Comparison of ENCODE assay signal across 8 mouse cellular contexts in genomic region chr8:110217198-110217597, GRCm38 (mm10). TPM values are rescaled to one million over a fixed set of nuclear protein-coding genes. Genes with fewer than 3 reads are reported as not detected.
A peak's percentile ranks its signal among the peaks of the same experiment; 100 is the strongest.
DNase-seq lines count a peak whose midpoint lies in the region; ATAC-seq and TF ChIP-seq lines count a peak whose summit lies in the region.

No protein-coding gene starts in this region.

- H3K36me3 ChIP-seq in heart, embryonic 13.5 days = peaks cover 14% of the 10 kb centered on the region
- H3K36me3 ChIP-seq in ES-E14 (ENCODE audit: control insufficient read depth, insufficient read depth, low read length, poor library complexity, severe bottlenecking) = peaks cover 6% of the 10 kb centered on the region; the same call in 1 of the 2 replicates
- peaks cover 7% of the 10 kb centered on the region; the same call in 1 of the 2 replicates for H3K36me3 ChIP-seq in forebrain, embryonic 11.5 days (ENCODE audit: control insufficient read depth, insufficient read depth, low read length)
- peaks cover 15% of the 10 kb centered on the region for H3K36me3 ChIP-seq in limb, embryonic 13.5 days
- peaks cover 7% of the 10 kb centered on the region for H3K36me3 ChIP-seq in stomach, embryonic 14.5 days (ENCODE audit: control insufficient read depth, insufficient read depth, low read length)

- no peaks in the 10 kb centered on the region for H3K9me3 ChIP-seq in heart, embryonic 13.5 days
- no peaks in the 10 kb centered on the region for H3K9me3 ChIP-seq in ES-E14 (ENCODE audit: control insufficient read depth, insufficient read depth, low read depth, low read length)
- no peaks in the 10 kb centered on the region for H3K9me3 ChIP-seq in forebrain, embryonic 11.5 days (ENCODE audit: control insufficient read depth, low read length)
- no peaks in the 10 kb centered on the region for H3K9me3 ChIP-seq in limb, embryonic 13.5 days
- no peaks in the 10 kb centered on the region for H3K9me3 ChIP-seq in stomach, embryonic 14.5 days (ENCODE audit: control insufficient read depth, low read depth, low read length)

- peak overlapping the region; percentile 79 for H3K4me3 ChIP-seq in heart, embryonic 13.5 days
- 0 out of 4 replicates have a peak overlapping the region, but pooled peaks have one; percentile 9 to 62 for H3K4me3 ChIP-seq in ES-E14 (ENCODE audit: insufficient read depth in 1 of 2, low read depth in 1 of 2, low read length in 2 of 2, poor library complexity in 1 of 2, severe bottlenecking in 1 of 2)
- H3K4me3 ChIP-seq in forebrain, embryonic 11.5 days (ENCODE audit: low read depth, low read length) = peak overlapping the region; percentile 46; the same call in 1 of the 2 replicates
- H3K4me3 ChIP-seq in limb, embryonic 13.5 days = peak overlapping the region; percentile 61
- peak overlapping the region; percentile 55 for H3K4me3 ChIP-seq in stomach, embryonic 14.5 days (ENCODE audit: low read depth, low read length)

- in situ Hi-C loops in ES-E14 (cut with MboI; ENCODE audit: low sequenced_read_pairs in 2 of 2, unreplicated experiment in 2 of 2) = no loop called here

- peaks cover 13% of the 10 kb centered on the region for H3K4me1 ChIP-seq in heart, embryonic 13.5 days
- H3K4me1 ChIP-seq in ES-E14 (ENCODE audit: control insufficient read depth in 2 of 2, insufficient read depth in 2 of 2, low read length in 2 of 2, poor library complexity in 1 of 2) = no peaks in the 10 kb centered on the region; a peak in 1 of 4 replicates
- H3K4me1 ChIP-seq in forebrain, embryonic 11.5 days (replicated peaks; ENCODE audit: control insufficient read depth, insufficient read depth, low read length) = no peaks in the 10 kb centered on the region
- peaks cover 12% of the 10 kb centered on the region for H3K4me1 ChIP-seq in limb, embryonic 13.5 days
- H3K4me1 ChIP-seq in stomach, embryonic 14.5 days (ENCODE audit: control insufficient read depth, insufficient read depth, low read length) = peaks cover 5% of the 10 kb centered on the region; the same call in 1 of the 2 replicates

- no peak for ATAC-seq in heart, embryonic 13.5 days (ENCODE audit: extremely low read depth, insufficient number of reproducible peaks, low FRiP score, low TSS enrichment)
- peak; percentile 35 for ATAC-seq in forebrain, embryonic 11.5 days (replicated peaks; ENCODE audit: low FRiP score)
- ATAC-seq in limb, embryonic 13.5 days (ENCODE audit: low FRiP score, low read depth) = peak; percentile 26; the same call in 1 of the 2 replicates
- 0 out of 2 replicates have a peak, but pooled peaks have one; percentile 4 for ATAC-seq in stomach, embryonic 14.5 days (ENCODE audit: insufficient number of reproducible peaks, insufficient read depth, low FRiP score, low read depth)

- 31% methylated on average over 5 of the region's 5 CpGs for WGBS in heart, embryonic 13.5 days
- WGBS in forebrain, embryonic 11.5 days = 34% methylated on average over 5 of the region's 5 CpGs
- 30% methylated on average over 5 of the region's 5 CpGs for WGBS in limb, embryonic 13.5 days
- 30% methylated on average over 5 of the region's 5 CpGs for WGBS in stomach, embryonic 14.5 days

- no peak for DNase-seq in heart, adult 18-20 months
- DNase-seq in ES-E14 (ENCODE audit: low read depth, low spot score) = no peak
- DNase-seq in forebrain, embryonic 11.5 days (ENCODE audit: low spot score) = no peak
- DNase-seq in natural killer cell, adult 2 months (ENCODE audit: low spot score in 2 of 2) = no peak
- DNase-seq in ovary, adult 18-20 months (ENCODE audit: low spot score) = no peak

- peak overlapping the region; percentile 17; the same call in 1 of the 2 replicates for H3K9ac ChIP-seq in heart, embryonic 13.5 days
- no peak overlapping the region for H3K9ac ChIP-seq in ES-E14 (ENCODE audit: insufficient read depth, low read depth, low read length, poor library complexity, severe bottlenecking)
- no peak overlapping the region for H3K9ac ChIP-seq in forebrain, embryonic 11.5 days (ENCODE audit: low read length)
- H3K9ac ChIP-seq in limb, embryonic 13.5 days = no peak overlapping the region
- no peak overlapping the region for H3K9ac ChIP-seq in stomach, embryonic 14.5 days (replicated peaks; ENCODE audit: low read depth, low read length)

- H3K27ac ChIP-seq in heart, embryonic 13.5 days (replicated peaks) = no peak overlapping the region
- no peak overlapping the region for H3K27ac ChIP-seq in ES-E14 (ENCODE audit: insufficient read depth, low read depth, low read length, poor library complexity, severe bottlenecking)
- no peak overlapping the region for H3K27ac ChIP-seq in forebrain, embryonic 11.5 days (ENCODE audit: low read depth, low read length)
- H3K27ac ChIP-seq in limb, embryonic 13.5 days = no peak overlapping the region
- H3K27ac ChIP-seq in stomach, embryonic 14.5 days (ENCODE audit: low read length) = no peak overlapping the region

- H3K4me2 ChIP-seq in heart, embryonic 13.5 days = peak overlapping the region; percentile 85
- peak overlapping the region; percentile 68 for H3K4me2 ChIP-seq in forebrain, embryonic 11.5 days (ENCODE audit: low read depth, low read length, severe bottlenecking)
- peak overlapping the region; percentile 76 for H3K4me2 ChIP-seq in limb, embryonic 13.5 days (replicated peaks)
- H3K4me2 ChIP-seq in stomach, embryonic 14.5 days (replicated peaks; ENCODE audit: low read depth, low read length) = peak overlapping the region; percentile 68

- peaks cover 5% of the 10 kb centered on the region; the same call in 1 of the 2 replicates for H3K27me3 ChIP-seq in heart, embryonic 13.5 days (replicated peaks)
- no peaks in the 10 kb centered on the region for H3K27me3 ChIP-seq in forebrain, embryonic 11.5 days (ENCODE audit: control insufficient read depth, insufficient read depth, low read length)
- H3K27me3 ChIP-seq in limb, embryonic 13.5 days = no peaks in the 10 kb centered on the region
- H3K27me3 ChIP-seq in stomach, embryonic 14.5 days (ENCODE audit: control insufficient read depth, insufficient read depth, low read length) = no peaks in the 10 kb centered on the region

TF ChIP-seq in ES-E14, 5 proteins besides CTCF, POLR2A, EP300 and RAD21:
- TF ChIP-seq CHD2 (IDR thresholded peaks at IDR 0.05; ENCODE audit: low read depth, low read length) = no peak
- no peak for TF ChIP-seq ZNF384 (IDR thresholded peaks at IDR 0.05; ENCODE audit: low read depth, low read length)
- no peak for TF ChIP-seq MAFK (IDR thresholded peaks at IDR 0.05; ENCODE audit: insufficient read depth, low read depth, low read length)
- TF ChIP-seq ZC3H11A (IDR thresholded peaks at IDR 0.05; ENCODE audit: borderline replicate concordance, low read depth, low read length) = no peak

RNA-seq across cellular contexts. Expression of gene Cmtr2, which starts 1.7 kb away (rescaled TPM):
- polyA plus RNA-seq in heart, embryonic 13.5 days (2015; fragmentation: Nextera tagmentation; extraction: Ambion mirVana) = 5.1 and 5.4 TPM in 2 replicates
- 1 to 10 TPM; 2.4 to 3.3 TPM for total RNA-seq in heart, adult 18-20 months (2021)
- total RNA-seq in ES-E14 (2012; rRNA removed) = 4.9 and 6.5 TPM in 2 replicates
- 10.4 and 12.1 TPM in 2 replicates for polyA plus RNA-seq in forebrain, embryonic 11.5 days (2014; fragmentation: Nextera tagmentation; extraction: Ambion mirVana)
- polyA plus RNA-seq in limb, embryonic 13.5 days (2015; fragmentation: Nextera tagmentation; extraction: Ambion mirVana) = 7.6 and 8.0 TPM in 2 replicates
- 7.2 and 8.8 TPM in 2 replicates for polyA plus RNA-seq in stomach, embryonic 14.5 days (2014; fragmentation: Nextera tagmentation; extraction: Ambion mirVana)

RNA-seq across cellular contexts. Expression of gene Calb2, which starts 49.2 kb away (rescaled TPM):
- 2.2 and 2.8 TPM in 2 replicates for polyA plus RNA-seq in heart, embryonic 13.5 days (2015; fragmentation: Nextera tagmentation; extraction: Ambion mirVana)
- total RNA-seq in heart, adult 18-20 months (2021) = not detected
- total RNA-seq in ES-E14 (2012; rRNA removed) = 2.8 and 3.2 TPM in 2 replicates
- polyA plus RNA-seq in forebrain, embryonic 11.5 days (2014; fragmentation: Nextera tagmentation; extraction: Ambion mirVana) = 29.0 and 29.4 TPM in 2 replicates
- 4.0 and 4.1 TPM in 2 replicates for polyA plus RNA-seq in limb, embryonic 13.5 days (2015; fragmentation: Nextera tagmentation; extraction: Ambion mirVana)
- polyA plus RNA-seq in stomach, embryonic 14.5 days (2014; fragmentation: Nextera tagmentation; extraction: Ambion mirVana) = not detected in 2 replicates

RNA-seq across cellular contexts. Expression of gene Hydin, which starts 49.6 kb away (rescaled TPM):
- polyA plus RNA-seq in heart, embryonic 13.5 days (2015; fragmentation: Nextera tagmentation; extraction: Ambion mirVana) = 0.20 and 0.21 TPM in 2 replicates
- under 1 TPM; 0.07 to 0.36 TPM for total RNA-seq in heart, adult 18-20 months (2021)
- total RNA-seq in ES-E14 (2012; rRNA removed) = 0.79 and 1.0 TPM in 2 replicates
- 0.05 and 0.15 TPM in 2 replicates for polyA plus RNA-seq in forebrain, embryonic 11.5 days (2014; fragmentation: Nextera tagmentation; extraction: Ambion mirVana)
- polyA plus RNA-seq in limb, embryonic 13.5 days (2015; fragmentation: Nextera tagmentation; extraction: Ambion mirVana) = 0.28 and 0.31 TPM in 2 replicates
- polyA plus RNA-seq in stomach, embryonic 14.5 days (2014; fragmentation: Nextera tagmentation; extraction: Ambion mirVana) = 0.38 and 0.51 TPM in 2 replicates
